Mouse (Mus musculus) CD4-positive helper T cell, adult 2 months (primary cell): ENCODE data around the gene Tifa.

Source experiments
- DNase-seq: peaks from one replicate; pipeline ENCODE4 v3.0.0-alpha.2; 2012; ENCODE audit warnings: low read depth, missing footprints, low spot score

Gene Tifa

DNA sequence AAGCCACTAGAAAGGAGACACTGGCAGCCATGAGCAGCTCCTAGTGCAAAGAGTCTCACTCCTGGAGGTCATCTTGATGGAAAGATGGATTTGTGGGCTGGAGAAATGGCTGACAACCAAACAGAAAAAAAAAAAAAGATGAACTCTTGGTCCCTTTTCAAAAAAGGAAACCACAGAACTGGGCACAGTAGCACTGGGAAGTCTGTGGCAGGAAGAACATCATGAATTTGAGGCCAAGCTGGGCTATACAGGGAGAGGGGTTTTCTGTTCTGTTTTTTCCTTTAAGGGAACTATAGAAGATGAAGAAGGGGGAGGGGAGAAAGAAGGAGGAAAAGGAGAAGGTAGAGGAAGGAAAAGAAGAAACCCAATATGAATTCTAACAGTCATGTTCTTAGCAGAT, 2.6 kb upstream of the Tifa start:
- no peak for DNase-seq

DNA sequence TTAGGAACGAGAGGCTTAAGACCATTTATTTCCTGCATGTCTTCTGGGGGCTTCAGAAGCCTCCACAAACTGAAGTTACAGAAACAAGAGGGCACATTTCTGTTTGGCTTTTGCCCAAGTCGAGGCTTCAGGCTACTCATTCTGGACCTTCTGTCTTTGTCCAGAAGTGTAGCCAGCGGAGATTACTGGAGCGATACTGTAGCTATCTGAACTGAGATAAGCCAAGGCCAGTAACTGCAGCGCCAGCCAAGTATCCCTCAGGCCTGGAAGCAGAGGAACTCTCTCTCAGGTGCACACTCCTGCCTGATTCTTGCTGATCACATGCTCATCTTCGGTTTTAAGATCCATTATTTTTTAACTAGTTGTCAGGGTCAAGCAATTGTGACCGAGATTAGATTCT, 1.6 kb upstream of the Tifa start:
- DNase-seq: no peak

DNA sequence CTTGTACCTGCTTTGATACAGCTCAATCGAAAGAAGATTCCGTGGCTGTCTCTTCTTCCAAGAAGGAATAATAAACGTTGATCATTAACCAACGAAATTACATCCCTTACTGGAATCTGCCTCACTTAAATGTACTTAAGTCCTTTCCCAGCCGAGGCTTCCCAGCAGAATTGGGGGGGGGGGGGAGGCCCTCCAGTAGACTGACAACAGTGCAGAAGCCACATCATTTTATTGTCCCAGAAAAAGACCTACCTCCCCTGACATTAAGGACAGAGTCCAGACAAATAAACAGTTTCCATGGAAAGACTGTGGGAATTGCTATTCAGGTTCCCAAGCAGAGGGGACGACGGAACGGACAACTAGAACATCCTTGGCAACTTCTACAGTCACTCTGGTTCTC, 686 bp upstream of the Tifa start:
- no peak for DNase-seq

- peak; percentile 12 for DNase-seq
Measured at GRCm38 (mm10) chr3:127790234-127791055, 840 bp downstream of the Tifa start.

GRCm38 (mm10) chr3:127791056-127791483, 1.5 kb downstream of the Tifa start:
- DNase-seq: no peak

DNA sequence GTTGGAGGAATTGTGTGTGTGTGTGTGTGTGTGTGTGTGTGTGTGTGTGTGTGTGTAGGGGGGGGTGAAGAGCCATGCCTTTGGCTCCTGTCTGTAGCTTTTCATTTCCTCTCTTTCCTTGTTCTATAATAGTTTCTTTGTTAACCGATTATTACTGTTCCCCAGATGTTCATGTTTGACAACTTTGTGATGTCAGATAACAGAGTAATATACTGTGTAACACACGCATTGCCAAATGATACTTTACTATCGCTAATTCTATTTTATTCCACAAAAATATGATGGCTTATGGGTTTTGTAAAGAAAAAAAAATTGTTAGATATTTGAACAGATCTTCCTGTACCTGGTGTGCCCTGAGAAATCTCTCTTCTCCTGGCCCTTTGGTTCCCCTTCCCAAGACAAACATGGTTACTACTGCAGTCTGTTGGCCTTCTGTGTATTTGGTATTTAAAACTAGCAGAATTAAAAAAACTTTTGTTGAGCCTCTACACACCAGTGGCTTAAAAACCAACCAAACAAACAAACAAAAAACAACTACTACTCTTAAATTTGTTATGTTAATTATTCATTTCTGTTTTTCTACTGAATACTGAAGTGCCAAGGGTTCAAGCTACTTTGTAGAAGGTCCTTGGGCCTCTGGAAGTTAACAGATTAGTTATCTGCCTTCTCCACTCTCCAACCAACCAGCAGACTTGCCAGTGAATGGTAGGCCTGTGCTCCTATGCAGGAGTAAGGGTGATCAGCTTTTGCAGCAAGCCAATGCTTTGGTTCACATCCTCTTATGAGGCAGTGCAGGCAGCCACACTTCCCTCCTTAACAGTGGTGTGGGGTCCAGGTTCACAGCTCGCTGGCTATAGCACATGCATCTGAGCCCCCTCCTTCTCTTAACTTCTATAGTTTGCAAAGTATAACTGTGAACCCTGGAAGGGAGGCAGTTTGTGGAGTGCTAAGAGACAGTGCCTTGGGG, 2.3 kb downstream of the Tifa start:
- DNase-seq: no peak

DNA sequence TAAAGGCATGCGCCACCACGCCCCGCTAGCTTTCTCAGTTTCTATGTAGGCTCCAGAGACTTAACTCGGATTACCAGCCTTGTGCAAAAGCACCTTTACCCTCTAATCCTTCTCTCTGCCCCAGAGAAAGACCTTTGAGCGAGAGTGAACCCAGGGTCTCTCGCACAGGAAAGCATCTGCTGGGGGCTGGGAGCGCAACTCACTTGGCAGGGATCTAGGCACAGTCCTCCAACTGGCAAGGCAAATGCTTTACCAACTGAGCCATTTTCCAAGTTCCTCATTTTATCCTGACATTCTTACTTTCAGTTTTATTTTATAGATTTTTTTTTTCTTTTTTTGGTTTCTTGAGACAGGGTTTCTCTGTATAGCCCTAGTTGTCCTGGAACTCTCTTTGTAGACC, 3.4 kb downstream of the Tifa start:
- DNase-seq: no peak

GRCm38 (mm10) chr3:127795762-127796161, 6.2 kb downstream of the Tifa start:
- DNase-seq: no peak

DNA sequence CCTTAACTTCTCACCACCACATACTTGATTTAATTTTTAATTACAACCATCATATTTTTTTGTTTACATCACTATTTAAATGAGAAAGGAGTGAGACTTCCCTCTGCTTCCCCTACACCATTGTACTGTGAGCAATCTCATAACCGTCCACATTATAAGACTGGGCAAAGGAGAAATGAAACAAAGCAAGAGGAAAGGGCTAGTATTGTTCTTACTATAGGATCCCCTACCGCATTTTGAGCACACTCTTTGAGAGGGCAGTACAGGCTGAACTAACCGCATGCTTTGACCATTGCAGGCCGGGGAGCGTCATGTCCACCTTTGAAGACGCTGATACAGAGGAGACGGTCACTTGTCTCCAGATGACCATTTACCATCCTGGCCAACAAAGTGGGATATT, 6.7 kb downstream of the Tifa start:
- DNase-seq: no peak

DNA sequence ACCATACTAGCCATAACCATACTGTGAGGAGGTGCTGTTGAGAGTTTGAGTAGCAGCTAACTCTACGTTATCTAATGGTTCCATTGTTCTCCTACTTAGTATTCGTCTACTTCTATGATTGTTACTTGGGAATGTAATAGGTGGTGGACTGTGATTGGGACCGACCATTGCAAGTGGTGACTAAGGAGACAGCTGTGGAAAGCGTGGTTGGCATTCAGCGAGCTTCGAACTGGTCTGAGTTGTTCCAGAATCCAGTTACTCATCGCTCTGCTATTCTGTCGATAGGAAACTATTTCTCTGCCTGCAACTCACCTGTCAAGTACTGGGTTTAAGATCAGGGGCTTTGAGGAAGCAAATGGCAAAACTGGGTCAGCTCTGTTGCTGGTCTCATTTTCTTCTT, 11.6 kb downstream of the Tifa start:
- DNase-seq: no peak

GRCm38 (mm10) chr3:127802814-127803213, 13.2 kb downstream of the Tifa start:
- no peak for DNase-seq

- DNase-seq: no peak
Measured at GRCm38 (mm10) chr3:127804439-127804838, 14.8 kb downstream of the Tifa start.

- DNase-seq: no peak
Measured at GRCm38 (mm10) chr3:127805071-127805470, 15.5 kb downstream of the Tifa start.

DNA sequence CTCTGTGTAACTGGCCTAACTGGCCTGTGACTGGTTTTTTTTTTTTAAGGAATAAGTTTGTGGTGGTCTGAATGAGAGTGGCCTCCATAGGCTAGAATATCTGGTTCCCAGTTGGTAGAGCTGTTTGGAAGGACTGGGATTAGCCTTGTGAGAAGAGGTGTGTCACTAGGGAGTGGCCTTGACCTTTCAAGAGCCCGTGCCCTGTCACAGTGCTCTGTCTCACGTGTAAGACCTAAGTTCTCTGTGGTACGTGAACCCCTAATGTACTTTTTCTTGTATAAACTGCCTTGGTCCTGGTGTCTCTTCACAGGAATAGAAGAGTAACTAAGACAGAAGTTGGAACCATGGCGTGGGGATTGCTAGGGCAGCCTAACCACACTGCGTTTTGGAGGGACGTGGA, 16.4 kb downstream of the Tifa start:
- DNase-seq: no peak

DNA sequence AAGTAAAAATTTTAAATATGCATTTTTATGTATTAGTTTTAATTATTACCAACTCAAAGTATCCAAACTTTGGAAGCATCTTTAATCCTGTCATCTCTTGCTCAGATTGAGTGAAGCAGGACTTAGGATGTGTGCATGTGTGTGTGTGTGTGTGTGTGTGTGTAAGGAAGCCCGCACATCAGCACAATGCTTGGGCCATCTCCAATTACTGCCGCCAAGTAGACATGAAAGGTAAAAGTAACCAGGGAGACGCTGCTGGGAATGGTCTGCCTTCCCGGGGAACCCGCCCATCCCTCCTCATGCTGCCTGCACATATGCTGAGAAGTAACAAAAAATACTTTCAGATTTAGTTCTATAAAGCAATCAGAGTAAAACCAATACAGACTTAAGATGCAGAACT, 18.2 kb downstream of the Tifa start:
- no peak for DNase-seq

DNA sequence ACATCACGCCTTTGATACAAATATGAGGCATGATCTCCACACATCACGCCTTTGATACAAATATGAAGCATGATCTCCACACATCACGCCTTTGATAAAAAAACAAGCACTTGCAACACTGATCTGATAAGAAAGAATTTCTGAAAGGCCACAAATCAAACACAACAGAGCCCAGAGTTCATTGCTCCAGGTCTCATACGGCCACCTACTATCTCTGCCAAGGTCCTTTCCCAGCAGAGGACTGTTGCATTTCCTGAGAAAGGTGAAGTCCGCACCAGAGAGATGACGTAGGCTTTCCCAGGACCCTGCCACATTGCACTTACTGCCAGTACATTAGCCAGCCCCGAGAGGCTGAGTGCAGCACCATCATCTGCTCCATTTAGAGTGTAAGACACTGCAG, 19.5 kb downstream of the Tifa start:
- no peak for DNase-seq

DNA sequence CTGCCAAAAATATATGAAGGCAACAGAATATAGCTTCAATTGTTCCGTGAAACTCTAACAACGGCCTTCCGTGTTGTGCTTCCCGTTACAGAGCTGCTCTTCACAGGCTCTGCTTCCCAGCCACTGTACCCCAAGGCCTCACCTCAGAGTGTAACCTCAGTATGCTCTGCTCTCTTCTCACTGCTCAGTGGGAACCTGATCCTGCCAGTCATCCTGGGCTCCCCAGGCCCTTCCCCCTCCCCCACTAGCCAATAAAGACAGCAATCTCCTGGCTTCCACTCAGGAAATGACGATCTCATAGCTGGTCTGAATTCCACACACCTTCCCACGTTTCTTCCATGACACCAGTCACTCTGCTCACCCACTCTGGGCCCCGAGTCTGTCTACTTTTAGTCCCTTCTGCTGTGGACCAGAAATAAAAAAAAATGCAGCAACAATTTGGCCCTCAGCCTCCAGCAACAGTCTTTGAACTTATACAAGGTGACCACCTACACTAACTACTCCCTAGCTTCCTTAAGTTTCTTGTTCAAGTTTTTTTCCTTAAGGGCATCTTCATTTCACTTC, 27.6 kb downstream of the Tifa start:
- DNase-seq: no peak

GRCm38 (mm10) chr3:127818694-127819663, 29.4 kb downstream of the Tifa start:
- DNase-seq: no peak

DNA sequence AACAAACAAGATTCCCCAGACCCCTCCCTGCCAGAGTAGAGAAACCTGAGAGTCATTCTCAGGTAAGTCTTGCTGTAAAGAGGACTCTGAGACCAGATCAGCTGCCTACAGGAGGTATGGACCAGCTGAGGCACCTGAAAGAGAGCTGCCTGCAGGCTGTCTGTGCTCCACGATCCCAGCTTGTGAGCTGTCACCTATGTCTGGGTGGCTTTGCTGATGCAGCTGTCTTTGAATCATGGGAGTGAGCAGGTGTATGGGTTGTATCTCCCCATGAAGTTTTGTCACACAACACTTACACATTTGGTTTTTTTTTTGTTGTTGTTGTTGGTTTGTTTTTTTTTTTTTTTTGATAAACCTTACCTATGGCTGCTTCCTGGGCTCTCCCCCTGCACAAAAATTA, 30.8 kb downstream of the Tifa start:
- DNase-seq: no peak

DNA sequence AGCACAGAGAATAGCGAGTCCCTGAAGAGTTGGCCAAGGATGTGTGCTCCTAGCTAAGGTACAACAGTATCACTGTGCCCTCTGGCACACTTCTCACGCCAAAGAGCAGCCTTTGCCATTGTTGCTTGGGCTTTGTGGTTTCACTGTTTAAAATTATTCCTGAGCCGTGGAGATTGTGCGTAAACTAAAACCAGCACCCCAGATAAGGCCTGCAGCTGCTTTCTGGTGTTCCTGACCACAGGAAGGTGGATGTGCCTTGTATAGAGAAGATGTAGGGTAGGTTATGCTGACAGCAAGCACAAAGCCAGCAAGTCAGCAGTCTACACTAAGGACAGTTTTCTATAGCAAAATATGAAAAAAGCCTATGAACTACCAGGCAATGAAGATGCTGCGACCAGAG, 31.6 kb downstream of the Tifa start:
- no peak for DNase-seq
